Mouse (Mus musculus) midbrain, embryonic 16.5 days (tissue): ENCODE data around the gene Thap3. TPM values are rescaled to one million over a fixed set of nuclear protein-coding genes. Genes with fewer than 3 reads are reported as not detected.

ENCODE experiments used
- ATAC-seq: fragments of 200-750 bp; cut with Nextera tagmentation; 2 replicates; pipeline ENCODE4 v1.8.0; 2017; ENCODE audit warnings: moderate TSS enrichment
- H3K27ac ChIP-seq: fragments of 300-500 bp; sonication (generic); 2 replicates; pipeline ENCODE4 v1.5.1; 2014; ENCODE audit warnings: mild to moderate bottlenecking, low read length, mixed read lengths
- H3K27me3 ChIP-seq: fragments of 300-500 bp; sonication (generic); 2 replicates; pipeline ENCODE4 v1.6.1; 2014; ENCODE audit warnings: low read depth, low read length, mixed read lengths; ENCODE audit not compliant: control insufficient read depth, insufficient read depth
- H3K36me3 ChIP-seq: fragments of 300-500 bp; sonication (generic); 2 replicates; pipeline ENCODE4 v1.6.1; 2014; ENCODE audit warnings: mild to moderate bottlenecking, low read length, moderate library complexity, mixed read lengths; ENCODE audit not compliant: control insufficient read depth, insufficient read depth
- H3K4me1 ChIP-seq: fragments of 300-500 bp; sonication (generic); 2 replicates; pipeline ENCODE4 v1.6.1; 2014; ENCODE audit warnings: mild to moderate bottlenecking, low read length, mixed read lengths; ENCODE audit not compliant: control insufficient read depth, insufficient read depth
- H3K4me2 ChIP-seq: fragments of 300-500 bp; sonication (generic); 2 replicates; pipeline ENCODE4 v1.6.1; 2014; ENCODE audit warnings: mild to moderate bottlenecking, low read length, mixed read lengths
- H3K4me3 ChIP-seq: fragments of 300-500 bp; sonication (generic); 2 replicates; pipeline ENCODE4 v1.5.1; 2014; ENCODE audit warnings: low read depth, mild to moderate bottlenecking, low read length, moderate library complexity, mixed read lengths
- H3K9ac ChIP-seq: fragments of 300-500 bp; sonication (generic); 2 replicates; pipeline ENCODE4 v1.6.1; 2014; ENCODE audit warnings: low read depth, low read length, mixed read lengths
- H3K9me3 ChIP-seq: fragments of 300-500 bp; sonication (generic); replicated peaks from 2 replicates; pipeline ENCODE4 v1.6.1; 2014; ENCODE audit warnings: mild to moderate bottlenecking, low read length, mixed read lengths; ENCODE audit not compliant: control insufficient read depth, poor library complexity, severe bottlenecking
- WGBS: fragments of 180-500 bp; shearing (Covaris S2); extraction: QIAGEN DNeasy Blood & Tissue Kit; methylation state at CpG from one replicate; pipeline ENCODE4 v1.1.7; 2014; 5-methylcytosine and 5-hydroxymethylcytosine counted together
- polyA plus RNA-seq: library from polyadenylated mRNA; unstranded; fragments of >200 nt; fragmentation: Nextera tagmentation; extraction: Ambion mirVana; gene quantifications from 2 replicates; pipeline ENCODE4 v1.2.1, GENCODE M21; 2015

Gene Thap3
- polyA plus RNA-seq, 1 experiment from 2014 or later = 30.9 TPM

DNA sequence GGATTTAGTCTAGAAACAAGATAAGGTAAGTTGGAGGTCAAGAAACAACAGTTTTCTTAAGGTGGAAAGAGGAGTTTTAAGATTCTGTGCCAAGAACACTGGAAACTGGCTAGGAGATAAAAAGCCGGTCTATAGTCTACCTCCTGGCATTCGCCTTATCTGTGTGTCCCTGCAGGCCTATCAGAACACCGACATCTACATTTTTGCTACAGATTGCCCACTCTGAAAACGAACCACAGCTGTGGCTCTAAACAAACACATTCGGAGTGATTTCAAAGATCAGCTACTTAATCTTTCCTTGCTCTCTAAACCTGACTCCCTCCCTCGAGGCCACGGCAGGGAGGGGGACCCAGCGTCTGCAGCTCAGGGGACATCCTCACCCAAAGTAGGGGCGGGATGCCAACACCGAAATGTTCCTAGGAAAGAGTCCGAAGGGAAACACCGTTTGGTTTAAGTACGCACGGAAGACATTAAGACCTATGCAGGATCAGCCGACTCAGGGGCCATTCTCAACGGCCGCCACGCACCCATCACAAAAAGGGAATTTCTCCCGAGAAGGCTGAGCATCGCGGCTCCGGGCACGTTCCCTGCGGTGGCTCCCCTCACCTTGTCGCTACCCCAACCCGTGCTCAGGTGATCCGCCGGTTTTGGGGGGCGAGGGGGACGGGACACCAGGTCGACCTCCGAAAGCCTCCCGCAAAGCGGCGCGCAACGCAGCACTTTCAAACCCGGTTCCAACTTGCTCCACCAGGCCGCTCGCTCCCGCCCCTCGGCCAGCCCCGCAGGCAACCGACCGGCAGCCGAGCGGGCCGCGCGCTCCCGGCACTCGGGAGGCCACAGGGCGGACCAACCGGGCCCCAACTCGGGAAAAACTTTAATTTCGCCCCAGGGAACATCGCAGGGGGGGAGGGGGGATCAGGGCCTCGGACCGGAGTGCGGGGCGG is 5.7 kb upstream of the Thap3 start:
- Histone ChIP-seq H3K27ac (no peak overlapping the region), H3K4me1 (peaks cover 17% of the 10 kb centered on the region), H3K36me3 (peaks cover 17% of the 10 kb centered on the region), H3K27me3 (no peaks in the 10 kb centered on the region), H3K9me3 (no peaks in the 10 kb centered on the region), H3K4me2 (peak overlapping the region; percentile 92), H3K9ac (peak overlapping the region; percentile 92), H3K4me3 (peak overlapping the region; percentile 99)
- under 1% methylated on average over 52 of the region's 61 CpGs for WGBS
- no peak for ATAC-seq

DNA sequence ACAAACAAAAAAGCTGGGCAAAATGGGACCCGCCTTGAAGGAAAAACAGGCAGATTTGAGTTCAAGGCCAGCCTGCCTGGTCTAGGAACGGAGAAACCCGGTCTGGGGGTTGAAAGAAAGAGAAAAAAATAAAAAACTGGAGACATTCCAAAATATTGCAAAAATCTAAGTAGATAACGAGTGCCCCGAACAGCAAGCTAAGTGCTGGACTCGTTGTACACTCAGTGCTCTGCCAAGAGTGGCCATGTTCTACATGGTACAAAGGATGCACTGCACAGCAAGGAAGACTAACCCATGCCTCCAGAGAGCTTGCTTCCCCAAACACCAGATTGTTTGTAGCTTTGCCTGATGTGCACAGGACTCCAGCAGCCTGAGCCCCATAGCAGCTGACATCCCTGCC is 4.2 kb upstream of the Thap3 start:
- peaks cover 18% of the 10 kb centered on the region for H3K4me1 ChIP-seq
- H3K9ac ChIP-seq = no peak overlapping the region
- H3K36me3 ChIP-seq = peaks cover 17% of the 10 kb centered on the region
- no peak overlapping the region for H3K4me2 ChIP-seq
- no peak overlapping the region for H3K27ac ChIP-seq
- 88% methylated on average over 6 of the region's 6 CpGs for WGBS
- no peaks in the 10 kb centered on the region for H3K27me3 ChIP-seq
- no peak overlapping the region for H3K4me3 ChIP-seq
- no peaks in the 10 kb centered on the region for H3K9me3 ChIP-seq
- ATAC-seq = no peak

DNA sequence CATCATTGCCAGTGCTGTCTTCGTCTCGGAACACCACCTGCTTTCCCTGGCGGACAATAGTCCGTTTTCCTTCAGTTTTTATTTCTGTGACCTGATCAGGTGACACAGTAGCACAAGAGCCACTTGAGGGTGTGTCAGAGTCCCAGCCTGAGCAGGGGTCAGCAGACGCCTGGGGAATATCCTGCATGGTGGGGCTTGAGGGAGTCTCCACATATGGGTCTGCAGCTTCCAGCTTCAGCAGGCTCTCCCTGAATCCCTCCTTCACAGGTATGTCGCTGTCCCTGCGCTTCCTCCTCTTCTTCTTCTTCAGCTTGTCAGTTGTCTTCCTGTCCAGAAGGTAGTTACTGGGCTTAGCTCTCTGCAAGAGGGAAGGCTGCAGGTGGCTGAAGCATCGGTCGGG is 3.3 kb upstream of the Thap3 start:
- no peak overlapping the region for H3K9ac ChIP-seq
- no peak overlapping the region for H3K27ac ChIP-seq
- H3K36me3 ChIP-seq = peaks cover 17% of the 10 kb centered on the region
- H3K4me3 ChIP-seq = no peak overlapping the region
- H3K27me3 ChIP-seq = no peaks in the 10 kb centered on the region
- 89% methylated on average over 9 of the region's 9 CpGs for WGBS
- H3K4me2 ChIP-seq = no peak overlapping the region
- no peak for ATAC-seq
- H3K4me1 ChIP-seq = peaks cover 19% of the 10 kb centered on the region
- no peaks in the 10 kb centered on the region for H3K9me3 ChIP-seq

DNA sequence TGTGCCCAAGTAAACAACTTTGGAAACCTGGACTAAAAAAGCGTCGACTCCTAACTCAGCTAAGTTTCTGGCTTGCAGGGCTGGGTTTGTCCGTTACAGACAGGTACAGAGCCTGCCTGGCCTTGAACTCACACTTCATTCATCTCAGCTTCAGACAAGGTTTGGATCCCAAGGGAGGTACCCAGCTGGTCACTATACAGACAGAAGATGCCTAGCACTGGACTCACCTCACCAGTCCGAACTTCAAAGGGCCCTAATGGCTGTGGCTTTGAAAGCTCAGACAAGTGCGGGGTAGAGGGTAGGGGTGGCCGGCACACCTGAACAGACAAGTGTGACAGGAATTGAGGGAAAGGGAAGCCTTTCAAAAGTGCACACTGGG is 302 bp upstream of the Thap3 start:
- Histone ChIP-seq H3K9ac (peak overlapping the region; percentile 97), H3K4me1 (peaks cover 21% of the 10 kb centered on the region), H3K4me2 (peak overlapping the region; percentile 62), H3K9me3 (no peaks in the 10 kb centered on the region), H3K27me3 (no peaks in the 10 kb centered on the region), H3K27ac (peak overlapping the region; percentile 87; the same call in 1 of the 2 replicates), H3K36me3 (peaks cover 17% of the 10 kb centered on the region), H3K4me3 (peak overlapping the region; percentile 82)
- peak; percentile 26; the same call in 1 of the 2 replicates for ATAC-seq
- WGBS = 31% methylated on average over 6 of the region's 6 CpGs

DNA sequence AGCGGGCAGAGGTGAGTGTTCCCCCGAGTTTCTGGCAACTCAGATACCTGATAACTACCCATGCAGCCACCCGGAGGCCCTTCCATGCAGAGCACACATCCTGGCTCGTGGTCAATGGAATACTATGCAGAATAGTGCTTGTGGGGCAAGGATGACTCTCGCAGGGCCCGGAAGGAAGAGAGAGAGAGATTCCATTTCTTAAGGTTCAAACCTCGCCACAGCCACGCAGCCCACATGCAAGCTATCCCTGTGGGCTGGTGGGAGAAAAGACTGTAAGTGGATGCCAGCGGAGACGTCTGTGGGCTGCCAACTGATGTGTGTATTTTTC is 819 bp downstream of the Thap3 start:
- Histone ChIP-seq H3K27me3 (no peaks in the 10 kb centered on the region), H3K27ac (peak overlapping the region; percentile 87), H3K9me3 (no peaks in the 10 kb centered on the region), H3K36me3 (peaks cover 17% of the 10 kb centered on the region), H3K4me3 (peak overlapping the region; percentile 82), H3K4me1 (peaks cover 15% of the 10 kb centered on the region), H3K9ac (peak overlapping the region; percentile 97), H3K4me2 (peak overlapping the region; percentile 62)
- ATAC-seq = no peak
- 27% methylated on average over 10 of the region's 10 CpGs for WGBS

DNA sequence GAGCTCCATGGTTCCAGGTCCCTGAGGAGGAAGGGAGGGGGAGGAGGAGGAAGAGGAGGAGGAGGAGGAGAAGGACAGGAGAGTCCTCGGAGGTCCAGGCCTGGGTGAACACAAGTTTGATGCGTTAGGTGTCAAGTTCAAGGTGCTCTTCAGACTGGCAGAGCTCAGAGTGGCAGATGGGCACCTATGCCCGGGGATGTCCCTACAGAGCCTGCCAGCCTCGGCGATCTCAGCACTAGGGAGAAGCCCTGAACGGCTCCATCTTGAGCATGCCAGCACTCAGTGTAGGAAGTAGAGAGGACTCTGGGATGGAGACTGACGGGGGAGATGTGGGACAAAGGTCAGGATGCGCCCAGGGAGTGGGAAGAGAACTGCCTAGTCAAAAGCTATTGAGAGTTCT is 2.1 kb downstream of the Thap3 start:
- 74% methylated on average over 8 of the region's 8 CpGs for WGBS

DNA sequence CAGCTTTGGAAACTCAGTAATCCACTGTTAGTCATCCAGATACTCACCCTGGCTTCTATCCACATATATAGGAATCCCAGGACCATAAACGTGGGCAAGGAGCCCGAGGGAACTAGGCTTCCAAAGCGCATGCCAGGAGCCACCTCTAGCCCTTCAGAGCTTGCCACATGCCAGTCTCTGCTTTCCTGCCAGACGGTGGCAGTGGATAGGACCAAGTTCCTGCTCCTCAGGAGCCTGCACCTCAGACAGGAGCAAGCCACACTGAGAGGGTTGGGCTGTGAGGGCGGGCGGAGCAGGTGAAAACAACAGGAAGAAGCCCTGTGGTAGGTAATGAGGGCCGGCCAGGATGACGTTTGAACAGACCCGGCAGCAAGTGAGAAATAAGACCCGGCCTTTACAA is 2.9 kb downstream of the Thap3 start:
- Histone ChIP-seq H3K36me3 (peaks cover 7% of the 10 kb centered on the region), H3K9ac (no peak overlapping the region), H3K4me3 (no peak overlapping the region), H3K27ac (no peak overlapping the region), H3K4me1 (peaks cover 15% of the 10 kb centered on the region), H3K4me2 (no peak overlapping the region), H3K27me3 (no peaks in the 10 kb centered on the region), H3K9me3 (no peaks in the 10 kb centered on the region)
- ATAC-seq = no peak
- WGBS = 45% methylated on average over 10 of the region's 10 CpGs

More for the DNA sequence above, 2.1 kb downstream of the Thap3 start:
- no peak overlapping the region for H3K27ac ChIP-seq
- ATAC-seq = no peak
- peaks cover 10% of the 10 kb centered on the region for H3K36me3 ChIP-seq
- no peaks in the 10 kb centered on the region for H3K27me3 ChIP-seq
- H3K4me1 ChIP-seq = peaks cover 15% of the 10 kb centered on the region
- no peak overlapping the region for H3K4me3 ChIP-seq
- H3K4me2 ChIP-seq = no peak overlapping the region
- no peak overlapping the region for H3K9ac ChIP-seq
- no peaks in the 10 kb centered on the region for H3K9me3 ChIP-seq

DNA sequence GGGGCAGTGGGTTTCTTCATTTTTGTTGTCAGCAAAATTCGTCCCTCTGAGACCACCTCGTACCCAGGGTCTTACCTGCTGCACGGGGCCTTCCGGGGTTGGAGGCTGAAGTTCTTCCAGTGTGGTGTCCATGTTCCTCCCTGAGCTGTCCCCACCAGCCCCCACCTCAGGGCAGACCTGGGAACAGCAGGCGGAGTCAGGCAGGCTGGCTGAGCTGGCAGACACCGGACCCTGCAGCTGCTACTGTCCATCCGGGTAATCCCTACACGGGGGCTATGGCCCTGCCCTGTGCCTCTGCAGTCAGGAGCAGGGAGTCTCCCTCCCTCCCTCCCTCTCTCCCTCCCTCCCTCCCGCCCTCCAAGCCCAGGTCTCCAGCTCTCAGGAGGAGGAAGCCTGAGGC is 5.2 kb downstream of the Thap3 start:
- H3K4me1 ChIP-seq = peaks cover 15% of the 10 kb centered on the region
- ATAC-seq = no peak
- no peak overlapping the region for H3K4me2 ChIP-seq
- H3K9me3 ChIP-seq = no peaks in the 10 kb centered on the region
- no peak overlapping the region for H3K9ac ChIP-seq
- WGBS = 33% methylated on average over 8 of the region's 9 CpGs
- H3K36me3 ChIP-seq = peaks cover 9% of the 10 kb centered on the region
- no peak overlapping the region for H3K4me3 ChIP-seq
- no peak overlapping the region for H3K27ac ChIP-seq
- H3K27me3 ChIP-seq = no peaks in the 10 kb centered on the region

DNA sequence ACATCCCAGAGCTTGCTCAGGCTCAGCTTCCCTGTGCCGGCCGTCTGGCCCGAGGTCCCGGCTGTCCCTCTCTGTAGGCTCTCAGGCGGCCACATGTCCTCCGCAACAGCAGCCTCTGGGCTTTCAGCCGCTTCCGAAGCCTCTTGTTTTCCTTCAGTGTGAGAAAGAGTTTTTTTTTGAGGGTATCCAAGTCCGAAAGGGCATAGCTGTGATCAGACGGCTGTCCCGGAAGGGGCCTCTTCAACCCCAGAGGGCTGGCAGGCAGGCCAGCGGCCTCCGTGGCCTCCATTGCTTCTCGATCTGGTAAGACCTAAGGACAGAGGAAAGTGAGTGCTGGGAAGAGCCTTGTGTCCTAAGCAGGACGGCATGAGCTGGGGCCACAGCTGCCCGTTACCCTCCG is 5.8 kb downstream of the Thap3 start:
- peaks cover 9% of the 10 kb centered on the region for H3K36me3 ChIP-seq
- no peak overlapping the region for H3K4me3 ChIP-seq
- H3K27ac ChIP-seq = no peak overlapping the region
- no peaks in the 10 kb centered on the region for H3K9me3 ChIP-seq
- no peak overlapping the region for H3K9ac ChIP-seq
- no peak overlapping the region for H3K4me2 ChIP-seq
- no peaks in the 10 kb centered on the region for H3K27me3 ChIP-seq
- no peak for ATAC-seq
- peaks cover 14% of the 10 kb centered on the region for H3K4me1 ChIP-seq
- 62% methylated on average over 17 of the region's 17 CpGs for WGBS
